Mouse (Mus musculus) CH12.LX (cell line): ENCODE data around the gene Cebpb.

Source experiments
- CHD1 ChIP-seq: IDR thresholded peaks from 2 replicates; pipeline ENCODE4 v1.6.1; 2012; ENCODE audit warnings: low read depth, low read length, improper control_type of control experiment, inconsistent platforms
- CTCF ChIP-seq, 2 experiments: IDR thresholded peaks in 1 of 2; conservative IDR thresholded peaks in 1 of 2; 2 replicates each; pipeline ENCODE4 v1.5.1; 2011 to 2012; ENCODE audit warnings: low read depth in 2 of 2, low read length in 2 of 2, improper control_type of control experiment in 1 of 2, inconsistent platforms in 1 of 2, mild to moderate bottlenecking in 1 of 2, moderate library complexity in 1 of 2
- EP300 ChIP-seq: IDR thresholded peaks from 2 replicates; pipeline ENCODE4 v1.6.1; 2011; ENCODE audit warnings: low read length, improper control_type of control experiment
- MAX ChIP-seq: IDR thresholded peaks from 2 replicates; pipeline ENCODE4 v1.6.1; 2011; ENCODE audit warnings: low read length, improper control_type of control experiment
- RCOR1 ChIP-seq: conservative IDR thresholded peaks from 2 replicates; pipeline ENCODE4 v1.6.1; 2012; ENCODE audit warnings: low read depth, mild to moderate bottlenecking, inconsistent platforms, low read length, improper control_type of control experiment
- SMC3 ChIP-seq: IDR thresholded peaks from 2 replicates; pipeline ENCODE4 v1.6.1; 2011; ENCODE audit warnings: low read depth, low read length, improper control_type of control experiment

GRCm38 (mm10) chr2:167683721-167684120 is 5.0 kb upstream of the Cebpb start:
- TF ChIP-seq CTCF (conservative IDR thresholded peaks at IDR 0.05 in 1 of 2, IDR thresholded peaks at IDR 0.05 in 1 of 2; ENCODE audit: low read depth in 2 of 2, low read length in 2 of 2) (no peak), CHD1 (no peak), EP300 (no peak), RCOR1 (no peak), SMC3 (no peak), MAX (no peak)
